Mouse (Mus musculus) forebrain, embryonic 11.5 days (tissue): ENCODE results near the gene Slc25a40. TPM values are rescaled to one million over a fixed set of nuclear protein-coding genes. Genes with fewer than 3 reads are reported as not detected.

ENCODE experiments used
- ATAC-seq: fragments of 200-750 bp; cut with Nextera tagmentation; replicated peaks from 2 replicates; pipeline ENCODE4 v1.8.0; 2017; ENCODE audit warnings: moderate TSS enrichment; ENCODE audit not compliant: low FRiP score
- DNase-seq: peaks from one replicate; pipeline ENCODE4 v3.0.0-alpha.2; 2017; ENCODE audit warnings: low spot score
- H3K27ac ChIP-seq: fragments of 300-500 bp; sonication (generic); 2 replicates; pipeline ENCODE4 v1.5.1; 2014; ENCODE audit warnings: low read depth, low read length
- H3K27me3 ChIP-seq: fragments of 300-500 bp; sonication (generic); 2 replicates; pipeline ENCODE4 v1.6.1; 2014; ENCODE audit warnings: mild to moderate bottlenecking, low read length, mixed read lengths; ENCODE audit not compliant: control insufficient read depth, insufficient read depth
- H3K36me3 ChIP-seq: fragments of 300-500 bp; sonication (generic); 2 replicates; pipeline ENCODE4 v1.6.1; 2014; ENCODE audit warnings: mild to moderate bottlenecking, low read length, moderate library complexity, mixed read lengths; ENCODE audit not compliant: control insufficient read depth, insufficient read depth
- H3K4me1 ChIP-seq: fragments of 300-500 bp; sonication (generic); replicated peaks from 2 replicates; pipeline ENCODE4 v1.6.1; 2014; ENCODE audit warnings: low read length, mixed read lengths; ENCODE audit not compliant: control insufficient read depth, insufficient read depth
- H3K4me2 ChIP-seq: fragments of 300-500 bp; sonication (generic); 2 replicates; pipeline ENCODE4 v1.6.1; 2014; ENCODE audit warnings: low read depth, mild to moderate bottlenecking, low read length, moderate library complexity, mixed read lengths; ENCODE audit not compliant: severe bottlenecking
- H3K4me3 ChIP-seq: fragments of 300-500 bp; sonication (generic); 2 replicates; pipeline ENCODE4 v1.5.1; 2014; ENCODE audit warnings: low read depth, low read length
- H3K9ac ChIP-seq: fragments of 300-500 bp; sonication (generic); 2 replicates; pipeline ENCODE4 v1.6.1; 2014; ENCODE audit warnings: low read length
- H3K9me3 ChIP-seq: fragments of 300-500 bp; sonication (generic); 2 replicates; pipeline ENCODE4 v1.6.1; 2016; ENCODE audit warnings: low read length, mixed read lengths; ENCODE audit not compliant: control insufficient read depth
- WGBS: fragments of 180-500 bp; shearing (Covaris S2); extraction: QIAGEN DNeasy Blood & Tissue Kit; methylation state at CpG from one replicate; pipeline ENCODE4 v1.1.7; 2014; 5-methylcytosine and 5-hydroxymethylcytosine counted together
- polyA plus RNA-seq: library from polyadenylated mRNA; unstranded; fragments of >200 nt; fragmentation: Nextera tagmentation; extraction: Ambion mirVana; gene quantifications from 2 replicates; pipeline ENCODE4 v1.2.1, GENCODE M21; 2014

Gene Slc25a40
- polyA plus RNA-seq = 10.8 and 11.9 TPM in 2 replicates

- DNase-seq = peak; percentile 96
- Histone ChIP-seq H3K36me3 (peaks cover 4% of the 10 kb centered on the region; the same call in 1 of the 2 replicates), H3K4me3 (peak within 1 kb of the TSS; percentile 85), H3K27me3 (no peaks in the 10 kb centered on the region), H3K9me3 (no peaks in the 10 kb centered on the region), H3K4me2 (peak within 1 kb of the TSS; percentile 55), H3K9ac (peak within 1 kb of the TSS; percentile 90), H3K27ac (peak within 1 kb of the TSS; percentile 81), H3K4me1 (peaks cover 3% of the 10 kb centered on the region; the same call in 1 of the 2 replicates)
- peak; percentile 97 for ATAC-seq
- under 1% methylated on average over 67 of the region's 93 CpGs for WGBS
Observed at GRCm38 (mm10) chr5:8422157-8422931, at the start of gene Slc25a40, which contains the start of gene Dbf4. TSS of gene Slc25a40 (plus strand) at chr5:8422850. TSS of gene Dbf4 (minus strand) at chr5:8422716.

DNA sequence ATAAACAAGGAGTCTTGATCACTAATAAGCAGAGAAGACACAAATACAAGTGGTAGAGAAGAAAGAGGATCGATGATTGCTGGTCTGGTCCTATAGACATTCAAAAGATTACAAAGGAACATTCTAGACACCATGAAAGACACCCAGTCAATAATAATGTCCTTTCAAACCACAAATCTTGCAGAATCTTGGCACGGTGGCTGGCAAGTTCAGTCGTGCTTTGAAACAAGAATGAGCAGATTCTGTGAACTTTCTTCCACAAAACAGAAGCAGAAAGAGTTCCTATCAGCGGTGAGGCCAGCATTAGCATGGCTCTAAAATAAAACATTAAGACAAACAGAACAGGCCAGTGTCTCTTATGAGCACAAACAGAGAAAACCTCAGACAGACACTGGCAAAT, 49.2 kb upstream of the Slc25a40 start:
- Histone ChIP-seq H3K4me1 (no peaks in the 10 kb centered on the region), H3K9me3 (no peaks in the 10 kb centered on the region), H3K27ac (no peak overlapping the region), H3K9ac (no peak overlapping the region), H3K4me2 (no peak overlapping the region), H3K4me3 (no peak overlapping the region), H3K36me3 (no peaks in the 10 kb centered on the region), H3K27me3 (no peaks in the 10 kb centered on the region)
- 85% methylated on average over 4 of the region's 4 CpGs for WGBS
- no peak for DNase-seq
- ATAC-seq = no peak

DNA sequence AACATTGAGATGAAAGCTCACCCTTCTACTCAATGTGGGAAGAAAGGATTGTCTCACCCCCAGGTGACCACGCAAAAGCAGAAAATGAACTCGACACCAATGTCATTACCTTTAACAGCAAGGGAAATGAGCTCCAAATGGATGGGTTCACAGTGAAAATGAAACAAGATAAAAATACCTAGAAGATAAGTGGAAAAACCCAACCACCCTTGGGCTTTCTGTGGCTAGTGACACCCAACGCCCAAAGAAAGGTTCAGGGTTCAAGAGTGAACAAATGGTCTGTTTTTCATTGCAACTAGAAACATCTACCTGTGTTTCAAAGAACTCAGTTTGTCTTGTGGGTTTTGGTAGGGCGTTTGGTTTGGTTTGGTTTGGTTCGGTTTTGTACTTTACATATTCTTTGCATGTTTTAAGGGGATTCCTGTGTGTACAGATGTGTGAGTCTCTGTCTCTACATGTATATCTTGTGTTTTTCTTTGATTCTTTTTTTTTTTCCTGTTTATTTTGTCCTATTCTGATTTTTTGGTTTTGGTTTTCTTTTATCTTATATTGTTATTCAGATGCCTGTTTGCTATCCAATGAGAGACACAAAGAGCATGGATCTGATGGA, 48.2 kb upstream of the Slc25a40 start:
- H3K4me1 ChIP-seq = no peaks in the 10 kb centered on the region
- DNase-seq = no peak
- H3K27me3 ChIP-seq = no peaks in the 10 kb centered on the region
- H3K4me2 ChIP-seq = no peak overlapping the region
- H3K36me3 ChIP-seq = no peaks in the 10 kb centered on the region
- no peak for ATAC-seq
- H3K9me3 ChIP-seq = no peaks in the 10 kb centered on the region
- no peak overlapping the region for H3K9ac ChIP-seq
- no peak overlapping the region for H3K4me3 ChIP-seq
- H3K27ac ChIP-seq = no peak overlapping the region
- 82% methylated on average over 5 of the region's 5 CpGs for WGBS

DNA sequence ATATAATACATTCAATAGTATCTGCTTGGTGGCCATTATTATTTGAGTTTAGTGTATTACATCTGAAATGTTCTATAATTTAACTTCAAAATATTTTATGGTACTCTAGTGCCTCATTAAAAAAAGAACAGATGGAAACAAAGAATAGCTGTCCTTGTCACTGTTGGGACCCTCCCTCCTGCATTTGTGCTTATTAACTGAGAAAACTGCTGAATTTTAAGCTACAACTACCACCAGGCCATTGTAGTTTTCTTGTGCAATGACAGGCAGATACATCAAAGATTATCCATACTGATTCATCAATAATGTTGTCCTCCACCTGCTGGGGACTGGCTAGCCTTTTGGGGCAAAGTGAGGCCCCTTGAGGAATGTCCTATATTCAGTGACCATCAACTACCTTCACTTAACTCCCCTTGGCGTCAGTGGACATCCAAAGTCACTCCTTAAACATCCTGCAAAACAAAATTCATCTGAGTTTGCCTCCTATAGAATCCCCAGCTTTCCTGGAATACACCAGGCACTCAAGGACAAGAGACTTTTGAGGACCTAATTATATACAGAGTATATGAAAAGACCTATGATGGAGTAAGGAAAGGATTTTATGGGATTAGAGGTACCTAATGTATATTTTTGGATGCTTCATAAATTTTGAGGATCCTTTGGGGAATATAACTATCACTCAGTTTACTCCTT, 28.6 kb upstream of the Slc25a40 start:
- no peak for DNase-seq
- Histone ChIP-seq H3K27me3 (no peaks in the 10 kb centered on the region), H3K4me2 (no peak overlapping the region), H3K4me1 (no peaks in the 10 kb centered on the region), H3K4me3 (no peak overlapping the region), H3K36me3 (no peaks in the 10 kb centered on the region; the same call in 1 of the 2 replicates), H3K27ac (no peak overlapping the region), H3K9me3 (no peaks in the 10 kb centered on the region), H3K9ac (no peak overlapping the region)
- no peak for ATAC-seq
- 64% methylated on average over 1 of the region's 1 CpGs for WGBS

GRCm38 (mm10) chr5:8397587-8398249, 24.9 kb upstream of the Slc25a40 start:
- Histone ChIP-seq H3K4me1 (no peaks in the 10 kb centered on the region), H3K9me3 (no peaks in the 10 kb centered on the region), H3K9ac (no peak overlapping the region), H3K27ac (no peak overlapping the region), H3K27me3 (no peaks in the 10 kb centered on the region), H3K4me3 (no peak overlapping the region), H3K36me3 (no peaks in the 10 kb centered on the region; the same call in 1 of the 2 replicates), H3K4me2 (no peak overlapping the region)
- WGBS = 93% methylated on average over 13 of the region's 13 CpGs
- ATAC-seq = no peak
- no peak for DNase-seq

- Histone ChIP-seq H3K27me3 (no peaks in the 10 kb centered on the region), H3K4me2 (no peak overlapping the region), H3K36me3 (peaks cover 13% of the 10 kb centered on the region; the same call in 1 of the 2 replicates), H3K4me3 (no peak overlapping the region), H3K27ac (no peak overlapping the region), H3K9ac (no peak overlapping the region), H3K4me1 (no peaks in the 10 kb centered on the region), H3K9me3 (no peaks in the 10 kb centered on the region)
- DNase-seq (no peak), ATAC-seq (no peak)
- WGBS = 90% methylated on average over 4 of the region's 4 CpGs
Observed at GRCm38 (mm10) chr5:8408746-8409145, 13.9 kb upstream of the Slc25a40 start.

DNA sequence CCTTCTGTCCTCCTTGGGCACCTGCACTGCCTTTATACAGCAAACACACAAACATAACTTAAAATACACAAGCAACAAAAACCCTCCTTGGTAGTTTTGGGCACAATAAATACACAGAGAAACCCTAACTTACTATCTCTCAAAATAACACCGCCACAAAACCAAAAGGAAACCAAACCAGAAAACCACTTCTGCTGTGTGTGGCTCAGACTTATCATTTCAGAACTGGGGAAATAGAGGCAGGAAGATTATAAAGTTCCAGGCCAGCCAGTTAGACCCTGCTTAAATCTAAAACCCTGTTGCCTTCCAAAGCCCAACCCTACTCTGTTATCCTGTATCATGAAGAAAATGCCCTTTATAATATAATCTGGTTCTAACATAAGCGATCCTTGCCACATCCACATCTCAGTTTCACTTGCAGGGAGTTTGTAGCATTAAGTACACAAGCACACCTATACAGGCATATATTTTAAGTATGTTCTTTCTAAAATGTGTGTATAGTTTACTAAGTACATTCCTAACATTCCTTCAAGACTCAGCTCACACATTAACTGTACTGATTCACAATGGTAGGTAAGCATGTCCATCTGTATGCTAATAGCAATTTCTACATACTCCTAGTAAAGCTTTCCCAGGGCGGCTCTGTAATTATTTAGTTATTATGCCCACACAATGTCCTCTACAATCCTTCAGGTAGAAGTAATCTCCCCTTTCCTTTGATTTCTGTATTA, 5.8 kb upstream of the Slc25a40 start:
- no peak for ATAC-seq
- Histone ChIP-seq H3K9me3 (no peaks in the 10 kb centered on the region), H3K4me1 (peaks cover 3% of the 10 kb centered on the region; the same call in 1 of the 2 replicates), H3K36me3 (peaks cover 4% of the 10 kb centered on the region; the same call in 1 of the 2 replicates), H3K27me3 (no peaks in the 10 kb centered on the region), H3K4me3 (no peak overlapping the region), H3K4me2 (no peak overlapping the region), H3K27ac (no peak overlapping the region), H3K9ac (no peak overlapping the region)
- WGBS = 91% methylated on average over 3 of the region's 3 CpGs
- no peak for DNase-seq
